Mouse (Mus musculus): ENCODE results near the gene Adgrl3. TPM values are rescaled to one million over a fixed set of nuclear protein-coding genes. Genes with fewer than 3 reads are reported as not detected.

Adgrl3 gene
- polyA plus RNA-seq, 1 experiment from 2014 or later = 66.6 TPM

GRCm38 (mm10) chr5:81275346-81276047 lies 255.6 kb downstream of the Adgrl3 start:
- H3K9me3 ChIP-seq = no peaks in the 10 kb centered on the region
- H3K27ac ChIP-seq (replicated peaks) = no peak overlapping the region; the same call in 1 of the 2 replicates
- H3K4me2 ChIP-seq = no peak overlapping the region
- H3K27me3 ChIP-seq = no peaks in the 10 kb centered on the region
- 67% methylated on average over 6 of the region's 6 CpGs for WGBS
- H3K36me3 ChIP-seq = no peaks in the 10 kb centered on the region
- no peak overlapping the region for H3K4me3 ChIP-seq
- H3K9ac ChIP-seq = no peak overlapping the region
- no peak for ATAC-seq (ENCODE audit: low FRiP score, low read depth)
- no peaks in the 10 kb centered on the region for H3K4me1 ChIP-seq (replicated peaks)

- WGBS = 74% methylated on average over 2 of the region's 2 CpGs
- H3K4me1 ChIP-seq (replicated peaks) = no peaks in the 10 kb centered on the region
- H3K9me3 ChIP-seq = no peaks in the 10 kb centered on the region
- no peak overlapping the region for H3K27ac ChIP-seq (replicated peaks)
- H3K9ac ChIP-seq = no peak overlapping the region
- no peak overlapping the region for H3K4me2 ChIP-seq
- H3K4me3 ChIP-seq = no peak overlapping the region
- no peaks in the 10 kb centered on the region for H3K27me3 ChIP-seq
- H3K36me3 ChIP-seq = no peaks in the 10 kb centered on the region
- ATAC-seq (ENCODE audit: low FRiP score, low read depth) = no peak
These were observed 259.3 kb downstream of the Adgrl3 start for GRCm38 (mm10) chr5:81279246-81279645.

- Histone ChIP-seq H3K9ac (no peak overlapping the region), H3K36me3 (no peaks in the 10 kb centered on the region), H3K27ac (replicated peaks) (no peak overlapping the region), H3K4me1 (replicated peaks) (no peaks in the 10 kb centered on the region), H3K4me2 (no peak overlapping the region), H3K4me3 (no peak overlapping the region), H3K9me3 (no peaks in the 10 kb centered on the region), H3K27me3 (no peaks in the 10 kb centered on the region)
- no peak for ATAC-seq (ENCODE audit: low FRiP score, low read depth)
- WGBS = 23% methylated on average over 1 of the region's 1 CpGs
These were observed 265.7 kb downstream of the Adgrl3 start for GRCm38 (mm10) chr5:81285643-81286042.

GRCm38 (mm10) chr5:81301874-81302273 lies 281.9 kb downstream of the Adgrl3 start:
- H3K9me3 ChIP-seq = no peaks in the 10 kb centered on the region
- no peak overlapping the region for H3K4me2 ChIP-seq
- no peaks in the 10 kb centered on the region for H3K4me1 ChIP-seq (replicated peaks)
- ATAC-seq (ENCODE audit: low FRiP score, low read depth) = no peak
- no peaks in the 10 kb centered on the region for H3K36me3 ChIP-seq
- H3K27ac ChIP-seq (replicated peaks) = no peak overlapping the region
- H3K9ac ChIP-seq = no peak overlapping the region
- H3K27me3 ChIP-seq = no peaks in the 10 kb centered on the region
- no peak overlapping the region for H3K4me3 ChIP-seq

GRCm38 (mm10) chr5:81317406-81318112 lies 297.6 kb downstream of the Adgrl3 start:
- ATAC-seq (ENCODE audit: low FRiP score, low read depth) = no peak

GRCm38 (mm10) chr5:81321276-81321934 lies 301.5 kb downstream of the Adgrl3 start:
- no peak overlapping the region for H3K9ac ChIP-seq
- no peaks in the 10 kb centered on the region for H3K36me3 ChIP-seq
- no peak overlapping the region for H3K27ac ChIP-seq (replicated peaks)
- no peak overlapping the region for H3K4me3 ChIP-seq
- H3K4me1 ChIP-seq (replicated peaks) = no peaks in the 10 kb centered on the region
- no peaks in the 10 kb centered on the region for H3K27me3 ChIP-seq
- H3K9me3 ChIP-seq = no peaks in the 10 kb centered on the region
- H3K4me2 ChIP-seq = no peak overlapping the region
- 81% methylated on average over 2 of the region's 2 CpGs for WGBS
- ATAC-seq (ENCODE audit: low FRiP score, low read depth) = no peak

More at GRCm38 (mm10) chr5:81317406-81318112, 297.6 kb downstream of the Adgrl3 start:
- Histone ChIP-seq H3K9me3 (no peaks in the 10 kb centered on the region), H3K4me3 (no peak overlapping the region), H3K9ac (no peak overlapping the region), H3K36me3 (no peaks in the 10 kb centered on the region), H3K27ac (replicated peaks) (no peak overlapping the region), H3K4me2 (no peak overlapping the region), H3K27me3 (no peaks in the 10 kb centered on the region), H3K4me1 (replicated peaks) (no peaks in the 10 kb centered on the region)
- 96% methylated on average over 3 of the region's 3 CpGs for WGBS

GRCm38 (mm10) chr5:81322064-81322463 lies 302.1 kb downstream of the Adgrl3 start:
- Histone ChIP-seq H3K36me3 (no peaks in the 10 kb centered on the region), H3K27ac (replicated peaks) (no peak overlapping the region), H3K9me3 (no peaks in the 10 kb centered on the region), H3K4me3 (no peak overlapping the region), H3K9ac (no peak overlapping the region), H3K27me3 (no peaks in the 10 kb centered on the region), H3K4me2 (no peak overlapping the region), H3K4me1 (replicated peaks) (no peaks in the 10 kb centered on the region)
- WGBS = 89% methylated on average over 4 of the region's 4 CpGs
- no peak for ATAC-seq (ENCODE audit: low FRiP score, low read depth)

GRCm38 (mm10) chr5:81326916-81327315 lies 307.0 kb downstream of the Adgrl3 start:
- Histone ChIP-seq H3K9me3 (no peaks in the 10 kb centered on the region), H3K27ac (replicated peaks) (no peak overlapping the region), H3K4me3 (no peak overlapping the region), H3K27me3 (no peaks in the 10 kb centered on the region), H3K4me1 (replicated peaks) (0 out of 2 replicates have a peak, but pooled peaks cover 4% of the 10 kb centered on the region), H3K36me3 (no peaks in the 10 kb centered on the region), H3K9ac (no peak overlapping the region), H3K4me2 (no peak overlapping the region)
- no peak for ATAC-seq (ENCODE audit: low FRiP score, low read depth)
- WGBS = 80% methylated on average over 4 of the region's 4 CpGs

GRCm38 (mm10) chr5:81327392-81327791 lies 307.5 kb downstream of the Adgrl3 start:
- Histone ChIP-seq H3K4me2 (no peak overlapping the region), H3K4me3 (no peak overlapping the region), H3K9ac (no peak overlapping the region), H3K27ac (replicated peaks) (no peak overlapping the region), H3K4me1 (replicated peaks) (0 out of 2 replicates have a peak, but pooled peaks cover 4% of the 10 kb centered on the region), H3K27me3 (no peaks in the 10 kb centered on the region), H3K36me3 (no peaks in the 10 kb centered on the region), H3K9me3 (no peaks in the 10 kb centered on the region)
- WGBS = 90% methylated on average over 1 of the region's 1 CpGs
- no peak for ATAC-seq (ENCODE audit: low FRiP score, low read depth)

GRCm38 (mm10) chr5:81329571-81329971 lies 309.6 kb downstream of the Adgrl3 start:
- Histone ChIP-seq H3K27ac (replicated peaks) (no peak overlapping the region), H3K27me3 (no peaks in the 10 kb centered on the region), H3K36me3 (no peaks in the 10 kb centered on the region), H3K4me3 (no peak overlapping the region), H3K4me2 (no peak overlapping the region), H3K9me3 (no peaks in the 10 kb centered on the region), H3K9ac (no peak overlapping the region), H3K4me1 (replicated peaks) (0 out of 2 replicates have a peak, but pooled peaks cover 4% of the 10 kb centered on the region)
- WGBS = 31% methylated on average over 18 of the region's 18 CpGs
- no peak for ATAC-seq (ENCODE audit: low FRiP score, low read depth)

GRCm38 (mm10) chr5:81344330-81344729 lies 324.4 kb downstream of the Adgrl3 start:
- Histone ChIP-seq H3K4me1 (replicated peaks) (0 out of 2 replicates have a peak, but pooled peaks cover 7% of the 10 kb centered on the region), H3K4me3 (no peak overlapping the region), H3K4me2 (no peak overlapping the region), H3K9me3 (no peaks in the 10 kb centered on the region), H3K36me3 (no peaks in the 10 kb centered on the region), H3K27ac (replicated peaks) (no peak overlapping the region), H3K9ac (no peak overlapping the region), H3K27me3 (no peaks in the 10 kb centered on the region)
- 36% methylated on average over 1 of the region's 1 CpGs for WGBS
- no peak for ATAC-seq (ENCODE audit: low FRiP score, low read depth)

- H3K9me3 ChIP-seq = no peaks in the 10 kb centered on the region
- no peak overlapping the region for H3K4me3 ChIP-seq
- WGBS = 44% methylated on average over 3 of the region's 3 CpGs
- H3K4me1 ChIP-seq (replicated peaks) = 0 out of 2 replicates have a peak, but pooled peaks cover 7% of the 10 kb centered on the region
- H3K27me3 ChIP-seq = no peaks in the 10 kb centered on the region
- ATAC-seq (ENCODE audit: low FRiP score, low read depth) = no peak
- no peak overlapping the region for H3K4me2 ChIP-seq
- H3K27ac ChIP-seq (replicated peaks) = no peak overlapping the region
- H3K36me3 ChIP-seq = no peaks in the 10 kb centered on the region
- H3K9ac ChIP-seq = no peak overlapping the region
These were observed 325.1 kb downstream of the Adgrl3 start for GRCm38 (mm10) chr5:81345096-81345435.
